Mouse (Mus musculus) CD4-positive, CD25-positive, alpha-beta regulatory T cell, adult 4 months (primary cell): ENCODE data around the gene Hpse. TPM values are rescaled to one million over a fixed set of nuclear protein-coding genes. Genes with fewer than 3 reads are reported as not detected.

Source experiments
- ATAC-seq: one replicate; pipeline ENCODE4 v1.8.0; 2017
- polyA plus RNA-seq, 2 experiments: library from polyadenylated mRNA; unstranded; fragments of 100-300 nt; shearing (Covaris generic); gene quantifications; one replicate each; pipeline ENCODE4 v1.2.1; 2017

Gene Hpse
- polyA plus RNA-seq, 2 experiments from 2014 or later, result 0.73 to 0.97 TPM

DNA sequence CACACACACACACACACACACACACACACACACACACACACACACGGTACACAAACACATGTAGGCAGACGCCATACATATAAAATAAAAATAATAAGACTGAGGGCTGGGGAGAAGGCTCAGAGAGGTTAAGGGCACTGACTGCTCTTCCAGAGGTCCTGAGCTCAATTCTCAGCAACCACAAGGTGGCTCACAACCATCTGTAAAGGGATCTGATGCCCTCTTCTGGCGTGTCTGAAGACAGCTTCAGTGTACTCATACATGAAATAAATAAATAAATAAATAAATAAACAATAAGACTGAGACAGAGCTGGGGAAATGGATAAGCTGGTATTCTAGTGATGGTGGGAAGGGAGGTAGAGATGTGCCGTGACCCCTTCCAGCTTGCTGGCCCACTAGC lies 33.9 kb downstream of the Hpse start:
- no peak for ATAC-seq

DNA sequence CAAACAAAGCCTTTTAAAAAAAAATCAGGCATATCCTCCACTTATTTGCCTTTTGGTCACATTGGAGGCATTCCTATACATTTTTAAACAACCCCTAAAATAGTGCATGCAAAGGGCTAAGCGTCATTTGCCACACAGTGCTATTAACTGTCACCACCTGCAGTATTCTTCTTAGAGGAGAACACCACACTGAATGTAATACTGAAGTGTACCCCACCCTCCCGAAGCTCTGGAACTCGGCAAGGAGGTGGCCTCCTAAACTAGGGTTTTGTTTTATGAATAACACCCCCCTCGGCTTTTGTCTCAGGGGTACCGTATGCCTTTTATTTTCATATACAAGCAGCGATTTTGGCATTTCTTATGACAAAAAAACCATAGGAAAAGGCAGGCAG lies 39.0 kb downstream of the Hpse start:
- no peak for ATAC-seq

DNA sequence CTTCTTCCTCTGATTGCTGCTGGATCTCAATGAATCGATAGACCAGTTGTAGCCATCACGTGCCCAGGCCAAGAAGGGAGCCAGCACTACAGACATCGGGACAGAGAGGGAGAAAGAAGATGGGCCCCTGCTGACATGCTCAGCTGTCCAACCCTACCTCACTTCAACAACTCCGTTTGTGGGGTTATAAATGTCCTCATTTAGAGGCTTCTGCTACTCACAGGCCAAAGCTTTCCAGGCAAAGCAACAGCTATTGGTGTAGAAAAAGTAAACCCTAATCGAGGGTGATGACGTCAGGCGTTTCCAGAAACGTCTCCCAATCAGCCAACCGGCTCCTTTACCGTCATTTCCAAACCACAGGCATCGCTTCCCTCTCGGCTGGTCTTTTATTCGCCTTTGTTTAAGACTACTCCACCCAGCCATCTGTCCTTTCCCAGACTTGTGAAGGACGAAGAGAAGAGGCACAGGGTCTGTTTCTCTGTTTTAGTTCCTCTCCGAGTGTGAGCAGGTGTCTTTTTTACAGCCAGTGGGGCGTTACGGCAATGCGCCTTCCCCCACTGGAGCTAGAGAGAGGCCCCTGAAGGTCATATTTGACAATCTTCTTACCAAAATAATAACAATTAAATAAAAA lies 39.5 kb downstream of the Hpse start:
- ATAC-seq, result no peak

DNA sequence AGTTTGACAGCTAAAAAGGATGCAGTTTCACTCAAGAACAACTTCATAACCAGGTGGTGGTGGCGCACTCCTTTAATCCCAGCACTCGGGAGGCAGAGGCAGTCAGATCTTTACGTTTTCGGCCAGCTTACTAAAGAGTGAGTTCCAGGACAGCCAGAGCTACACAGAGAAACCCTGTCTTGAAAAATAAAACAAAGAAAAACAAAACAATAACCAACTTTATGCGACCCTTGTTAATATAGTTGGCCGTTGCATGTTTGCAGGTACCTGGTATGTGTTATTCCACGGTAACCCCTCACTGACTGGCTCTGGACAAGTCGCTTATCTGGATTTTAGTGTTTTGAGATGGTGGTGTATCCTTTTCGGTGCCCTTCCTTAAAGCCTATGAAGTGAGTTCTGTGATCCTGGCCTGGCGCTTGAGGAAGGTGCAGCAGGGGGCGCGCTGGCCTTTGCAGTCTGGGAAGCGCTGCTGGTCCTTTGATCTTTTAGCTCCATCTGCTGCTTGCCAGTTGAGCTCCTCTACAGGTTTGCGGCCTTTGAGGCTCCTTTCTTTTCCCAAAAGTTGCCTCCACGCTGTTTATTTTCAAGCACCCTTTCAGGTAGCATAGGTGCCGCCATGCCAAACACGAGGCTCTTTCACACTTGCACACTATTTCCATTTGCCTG lies 44.7 kb downstream of the Hpse start, which contains the start of gene Coq2:
Coq2 (minus strand) TSS at position 430 of the 666 bp plus-strand sequence.
- peak; percentile 75 for ATAC-seq

DNA sequence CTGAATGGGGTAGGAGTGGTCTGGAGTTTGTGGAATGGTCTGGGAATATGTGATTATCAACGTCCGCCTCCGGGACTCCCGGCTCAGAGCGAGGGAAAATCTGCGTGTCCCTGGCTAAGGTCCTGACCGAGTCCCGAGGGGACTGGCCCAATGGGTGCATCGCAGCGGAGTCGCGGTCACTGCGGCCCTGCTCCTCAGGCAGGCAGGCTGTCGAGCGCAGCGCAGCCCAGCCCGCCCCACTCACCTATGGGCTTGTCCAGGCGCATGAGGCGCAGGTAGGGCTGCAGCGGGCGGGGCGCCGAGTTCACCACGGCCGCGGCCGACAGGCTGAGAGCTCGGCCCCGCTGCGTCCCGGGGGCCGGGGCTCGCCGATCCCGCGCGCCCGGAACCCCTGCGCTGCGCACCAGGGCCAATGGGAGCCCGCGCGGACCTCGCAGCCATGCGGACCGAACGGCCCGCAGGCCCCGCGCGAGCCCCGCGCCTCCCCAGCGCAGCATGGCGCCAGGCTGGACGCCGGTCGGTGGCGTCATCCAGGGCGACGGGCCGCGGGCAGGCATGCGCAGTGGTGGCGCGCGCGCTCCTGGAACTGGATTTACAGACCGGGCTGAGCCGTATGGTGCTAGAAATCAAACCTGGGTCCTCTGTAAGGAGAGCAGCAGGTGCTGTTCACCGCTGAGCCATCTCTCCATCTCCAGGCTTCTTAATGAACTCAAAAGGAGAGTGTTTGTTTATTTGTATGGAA lies 45.6 kb downstream of the Hpse start:
- ATAC-seq, result peak; percentile 81

DNA sequence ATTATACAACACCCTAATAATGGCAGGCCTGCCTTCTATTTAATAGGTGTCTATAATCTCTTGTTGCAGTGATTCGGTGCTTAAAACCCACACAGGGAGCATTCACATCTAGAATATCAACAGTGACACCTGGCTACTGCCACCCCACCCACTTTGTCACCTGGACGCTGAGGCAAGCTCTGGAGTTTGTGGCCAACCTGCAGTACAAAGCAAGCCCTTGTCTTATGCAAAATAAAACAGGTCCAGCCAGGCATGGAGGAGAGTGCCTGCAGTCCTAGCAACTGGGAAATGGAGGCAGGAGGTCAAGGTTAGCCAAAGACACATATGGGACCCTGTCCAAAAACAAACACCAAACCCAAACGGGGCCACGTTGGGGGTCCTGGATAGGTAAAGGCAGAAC lies 47.1 kb downstream of the Hpse start:
- no peak for ATAC-seq

DNA sequence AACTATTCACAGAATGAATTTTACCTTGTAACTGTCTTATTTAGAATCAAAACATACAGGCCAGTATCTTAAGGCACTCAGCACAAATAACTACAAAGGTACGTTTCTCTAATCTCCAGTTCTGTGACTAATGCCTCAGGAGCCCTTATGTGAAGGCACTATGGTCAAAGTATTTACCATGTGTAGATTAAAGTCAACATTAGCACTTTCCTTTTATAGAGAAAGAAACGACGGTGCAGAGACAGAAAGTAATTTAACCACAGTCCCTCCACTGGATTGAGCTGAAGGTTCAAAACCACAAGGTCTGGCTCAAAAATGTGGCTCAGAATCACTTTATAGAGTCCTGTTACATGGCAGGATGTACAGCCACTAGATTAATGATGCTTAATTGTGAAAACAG lies 47.6 kb downstream of the Hpse start:
- ATAC-seq, result no peak

DNA sequence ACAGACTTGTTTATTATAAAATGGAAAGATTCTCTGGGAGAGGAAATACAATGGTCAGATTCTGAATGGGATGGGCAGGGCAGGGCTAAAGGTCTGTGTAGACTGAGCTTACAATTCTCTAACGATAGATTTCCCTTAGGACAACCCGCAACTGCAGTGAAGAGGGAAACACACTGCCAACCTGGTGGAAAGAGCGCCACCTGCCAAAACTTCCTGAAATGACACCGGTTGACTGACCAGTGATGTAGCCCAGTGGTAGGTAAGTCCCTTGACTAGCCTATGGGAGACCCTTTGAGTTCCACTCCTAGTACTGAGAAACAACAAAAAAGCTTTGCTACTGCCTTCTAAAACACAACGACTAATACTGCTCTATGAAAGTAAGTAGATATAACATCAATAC lies 48.1 kb downstream of the Hpse start:
- ATAC-seq, result no peak

DNA sequence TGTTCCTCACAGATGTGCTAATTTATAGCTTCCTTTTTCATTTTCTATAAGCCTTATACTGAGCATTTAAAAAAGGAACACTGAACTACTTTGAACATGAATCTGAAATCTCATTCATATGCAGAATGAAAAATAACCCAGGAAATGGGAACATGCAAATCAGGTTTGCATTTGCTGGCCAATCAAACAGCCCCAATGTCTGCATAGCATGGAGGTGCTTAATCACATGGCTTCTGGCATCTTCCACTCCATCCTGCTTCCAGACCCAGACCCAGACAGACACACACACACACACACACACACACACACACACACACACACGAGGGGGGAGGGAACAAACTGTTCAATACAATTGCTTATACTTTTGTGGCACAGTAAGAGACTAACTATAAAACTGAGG lies 52.6 kb downstream of the Hpse start:
- no peak for ATAC-seq

DNA sequence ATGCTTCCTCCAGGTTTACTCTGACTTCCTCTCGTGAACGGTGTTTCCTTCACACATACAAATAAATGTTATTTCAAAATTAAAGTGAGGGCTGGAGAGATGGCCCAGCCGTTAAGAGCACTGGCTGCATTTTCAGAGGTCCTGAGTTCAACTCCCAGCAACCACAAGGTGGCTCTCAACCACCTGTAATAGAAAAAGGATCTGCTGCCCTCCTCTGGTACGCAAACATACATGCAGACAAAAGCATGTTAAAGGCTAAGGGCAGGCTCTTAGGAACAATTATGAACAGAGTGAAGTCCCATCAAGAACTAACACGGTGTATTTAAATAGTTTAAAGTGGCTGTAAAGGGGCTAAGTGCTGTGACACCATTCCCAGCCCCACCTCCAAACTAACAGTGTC lies 55.7 kb downstream of the Hpse start:
- peak; percentile 97 for ATAC-seq

DNA sequence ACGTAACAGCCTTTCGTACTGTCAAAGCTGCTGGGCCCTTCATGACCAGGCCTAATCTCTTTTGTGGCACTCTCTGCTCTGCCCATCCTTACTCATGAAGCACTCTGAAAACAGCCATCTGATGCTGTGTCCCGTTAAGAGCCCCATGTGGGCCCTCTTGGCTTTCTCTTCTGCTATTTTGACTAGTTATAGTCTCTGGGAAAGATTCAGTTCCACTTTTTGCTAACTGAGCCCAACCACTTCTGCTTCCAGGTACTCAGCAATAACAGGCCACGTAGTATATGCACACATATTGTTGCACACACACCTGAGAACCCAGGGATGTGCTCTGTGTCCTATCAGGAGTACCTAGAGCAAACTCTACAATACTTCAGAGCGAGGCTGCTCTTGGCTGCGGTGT lies 56.5 kb downstream of the Hpse start:
- no peak for ATAC-seq

DNA sequence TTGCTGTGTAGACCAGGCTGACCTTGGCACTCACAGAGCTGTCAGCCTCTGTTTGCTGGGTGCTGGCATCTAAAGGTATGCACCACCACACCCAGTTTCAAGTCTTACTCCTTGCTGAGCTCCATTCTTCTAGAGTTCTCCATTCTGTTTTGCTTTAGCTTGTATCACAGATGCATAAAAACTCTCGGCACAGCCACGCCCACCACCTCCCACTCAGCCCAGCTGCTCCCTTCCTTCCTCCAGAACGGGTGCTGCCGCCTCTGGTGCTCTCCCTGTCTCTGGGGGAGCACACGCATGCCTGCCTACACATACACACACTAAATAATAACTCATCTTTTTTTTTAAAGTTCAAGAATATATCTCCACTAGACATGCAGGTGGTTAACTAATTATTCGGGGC lies 61.1 kb downstream of the Hpse start:
- ATAC-seq, result no peak

DNA sequence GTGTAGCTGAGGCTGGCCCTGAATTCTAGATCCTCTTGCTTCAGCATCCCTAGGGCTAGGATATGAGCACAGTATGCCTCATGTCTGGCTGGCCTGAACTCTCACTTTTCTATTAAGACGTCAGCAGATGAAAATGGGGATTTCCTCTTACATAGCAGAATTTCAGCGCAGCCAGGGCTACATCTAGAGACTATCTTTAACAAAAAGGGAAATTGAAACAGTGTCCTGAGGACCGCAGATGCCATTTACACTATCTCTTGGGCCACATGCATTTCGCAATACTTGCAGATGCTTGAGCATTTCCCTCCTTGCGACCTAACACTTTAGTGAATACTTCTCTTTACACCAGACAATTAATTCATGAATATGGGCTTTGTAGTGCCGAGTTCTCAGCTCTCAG lies 63.2 kb downstream of the Hpse start:
- ATAC-seq, result no peak

DNA sequence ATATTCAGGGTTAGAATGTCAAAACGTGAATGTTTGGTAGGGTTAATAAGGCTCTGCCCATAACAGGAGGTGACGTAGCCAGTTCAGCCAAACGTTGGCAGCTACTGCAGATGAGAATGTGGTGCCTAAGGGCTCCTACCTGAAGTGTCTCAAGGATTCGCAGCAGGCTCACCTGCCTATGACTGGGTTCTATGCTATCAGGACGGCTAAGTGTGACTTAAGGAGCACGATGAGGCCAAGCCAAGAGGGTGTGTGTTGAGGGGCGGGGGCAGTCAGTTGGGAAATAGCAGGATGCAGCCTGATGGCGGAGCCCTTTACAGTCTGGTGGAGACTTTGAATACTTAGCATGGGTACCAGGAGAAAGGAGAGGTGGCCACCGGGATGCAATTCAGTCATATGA lies 67.2 kb downstream of the Hpse start:
- ATAC-seq, result no peak

DNA sequence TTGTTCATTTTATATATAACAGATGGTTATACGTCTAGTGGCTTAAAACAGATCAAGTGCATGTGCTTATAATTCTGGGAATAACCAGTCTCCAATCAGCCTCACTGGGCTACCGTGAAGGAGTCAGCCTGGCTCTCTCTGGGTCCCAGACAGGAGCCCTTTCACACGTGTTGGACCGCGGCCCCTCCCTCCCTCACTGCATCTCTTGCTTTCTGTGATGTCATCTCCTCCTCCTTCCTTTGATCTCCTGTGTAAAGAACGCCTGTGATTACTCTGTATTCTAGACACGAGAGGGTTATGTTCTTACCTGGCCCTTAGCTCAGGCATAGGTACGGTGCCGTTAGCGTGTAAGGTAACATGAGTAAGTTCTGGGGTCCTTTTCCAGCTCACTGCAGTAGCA lies 68.0 kb downstream of the Hpse start:
- ATAC-seq, result peak; percentile 97

DNA sequence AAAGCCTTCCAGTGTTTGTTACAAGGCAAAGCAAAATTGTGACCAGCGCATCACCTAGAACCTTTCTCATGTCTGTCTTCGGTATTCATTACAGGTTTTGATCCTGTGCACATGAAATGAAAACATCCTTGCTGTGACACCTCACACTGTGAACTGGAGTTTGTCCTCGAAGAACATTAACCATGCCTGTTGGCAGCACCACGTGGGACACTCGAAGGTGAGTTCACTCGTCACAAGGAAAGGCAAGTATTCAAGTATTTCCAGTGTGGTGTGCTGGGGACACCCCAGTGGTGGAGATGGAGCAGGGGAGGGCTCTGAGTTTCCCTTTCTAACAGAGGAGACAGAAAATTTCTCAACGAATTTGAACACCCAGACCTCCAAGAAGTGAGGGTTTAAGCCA lies 68.5 kb downstream of the Hpse start:
- ATAC-seq, result no peak

DNA sequence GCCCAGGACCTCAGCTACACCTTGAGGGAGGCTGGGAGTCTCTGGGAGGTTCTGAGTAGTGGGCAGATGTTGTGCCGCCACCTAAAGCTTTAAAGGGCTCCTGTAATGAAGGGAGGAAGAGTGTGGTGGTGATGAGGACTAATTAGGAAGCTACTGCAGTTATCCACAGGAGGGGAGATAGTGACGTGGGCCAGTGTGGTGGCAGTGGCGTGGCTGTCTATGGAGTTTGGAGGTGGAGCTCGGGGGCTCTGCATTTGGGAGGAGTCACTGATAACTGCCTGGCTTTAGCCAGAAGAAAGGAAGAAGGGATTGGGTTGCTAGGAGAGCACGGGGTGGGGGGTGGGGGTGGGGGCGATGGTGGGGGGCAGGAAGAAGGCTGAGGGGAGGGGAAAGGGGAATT lies 71.0 kb downstream of the Hpse start:
- ATAC-seq, result no peak

DNA sequence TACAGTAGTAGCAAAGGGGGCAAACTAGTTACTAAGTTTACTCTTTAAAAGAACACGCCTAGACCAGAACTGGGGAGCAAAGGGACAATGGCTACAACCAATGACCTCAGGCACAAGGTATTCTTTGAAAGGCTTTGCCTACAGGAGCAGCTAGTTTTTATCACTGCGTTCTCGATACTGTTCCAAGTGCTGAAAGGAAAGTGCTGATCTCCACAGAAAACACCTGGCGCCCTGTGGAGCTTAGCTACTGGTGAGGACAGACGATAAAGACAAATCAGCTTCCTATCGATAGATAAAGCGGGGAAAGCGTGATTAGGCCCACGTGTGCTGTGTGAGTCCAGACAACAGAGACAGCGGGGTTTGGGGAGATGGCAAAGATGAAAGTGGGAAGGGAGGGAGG lies 71.5 kb downstream of the Hpse start:
- no peak for ATAC-seq

DNA sequence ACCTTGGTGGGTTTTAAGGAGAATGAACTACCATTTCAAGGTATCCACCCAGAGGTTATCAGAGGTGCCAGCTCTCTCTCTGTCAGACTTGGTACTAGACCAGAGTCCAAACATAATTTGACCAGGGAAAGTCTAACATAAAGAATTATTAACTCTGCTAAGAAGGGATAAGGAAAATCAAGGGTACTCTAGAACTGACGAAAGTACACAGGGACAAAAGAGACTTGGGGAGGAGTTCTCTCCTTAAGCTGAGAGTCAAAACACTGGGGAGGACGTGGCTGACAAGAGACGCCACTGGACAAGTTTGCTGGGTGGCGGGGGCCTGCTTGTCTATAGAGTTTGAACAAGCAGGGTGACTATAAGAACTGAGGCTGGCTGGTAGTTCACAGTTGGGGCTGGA lies 73.0 kb downstream of the Hpse start:
- ATAC-seq, result no peak

DNA sequence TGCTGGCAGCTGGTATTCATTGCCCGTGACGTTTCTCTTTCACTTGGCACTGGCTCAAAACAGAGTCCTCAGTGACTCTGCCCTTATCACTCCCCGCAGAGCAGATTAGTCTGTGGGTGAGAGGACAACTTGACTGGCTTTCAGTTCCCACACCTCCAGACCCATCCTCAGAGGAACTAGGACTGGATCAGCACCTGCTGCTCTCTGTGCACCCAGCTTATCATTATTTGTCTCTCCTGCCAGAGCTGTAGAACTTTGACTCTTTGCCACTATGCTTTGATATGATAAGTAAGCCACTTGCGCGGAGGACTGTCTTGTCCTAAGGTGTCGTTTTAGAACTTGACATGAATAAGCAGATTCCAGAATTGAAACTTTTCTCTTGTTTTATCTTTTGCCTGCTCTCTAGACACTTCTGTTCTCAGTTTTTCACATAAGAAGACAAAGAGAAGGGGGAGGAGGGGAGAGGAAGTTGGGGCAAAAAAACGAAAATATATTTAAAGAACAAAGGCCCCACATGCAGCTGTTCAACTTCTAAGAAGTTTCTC lies 75.5 kb downstream of the Hpse start:
- ATAC-seq, result peak; percentile 57

DNA sequence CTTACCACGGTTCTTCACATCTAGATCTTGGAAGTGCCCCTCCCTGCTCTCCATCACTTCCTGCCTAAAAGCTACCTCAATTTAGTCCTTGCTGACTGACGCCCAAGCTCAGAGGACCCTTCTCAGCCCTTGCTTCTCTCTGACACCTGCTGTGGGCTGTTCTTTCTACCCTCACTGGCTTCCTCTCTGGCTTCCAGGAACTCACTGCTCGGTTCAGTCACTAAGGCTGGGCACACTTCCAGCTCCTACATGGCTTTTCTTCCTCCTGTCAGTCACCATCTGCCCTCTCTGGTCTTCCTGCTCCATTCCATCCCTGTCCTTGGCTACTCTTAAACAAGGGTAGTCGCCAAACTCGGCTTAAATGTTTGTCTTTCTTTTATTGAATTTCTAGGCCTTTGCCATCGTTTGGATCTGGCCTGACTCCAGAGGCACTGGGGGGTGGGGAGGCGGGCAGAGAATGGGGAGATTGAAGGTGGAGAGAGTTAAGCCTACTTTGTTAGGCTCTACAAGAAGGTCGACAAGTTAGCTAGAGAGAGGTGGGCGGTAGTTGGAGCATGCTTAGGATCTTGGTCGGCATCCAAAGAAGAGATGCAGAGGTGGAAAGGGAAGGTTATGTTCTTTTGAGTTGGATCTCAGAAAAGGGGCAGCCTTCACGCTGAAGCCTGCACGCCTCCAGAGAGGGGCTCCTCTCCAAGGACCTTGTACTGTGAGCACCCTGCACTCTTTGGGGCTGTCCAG lies 76.1 kb downstream of the Hpse start:
- ATAC-seq, result peak; percentile 65

DNA sequence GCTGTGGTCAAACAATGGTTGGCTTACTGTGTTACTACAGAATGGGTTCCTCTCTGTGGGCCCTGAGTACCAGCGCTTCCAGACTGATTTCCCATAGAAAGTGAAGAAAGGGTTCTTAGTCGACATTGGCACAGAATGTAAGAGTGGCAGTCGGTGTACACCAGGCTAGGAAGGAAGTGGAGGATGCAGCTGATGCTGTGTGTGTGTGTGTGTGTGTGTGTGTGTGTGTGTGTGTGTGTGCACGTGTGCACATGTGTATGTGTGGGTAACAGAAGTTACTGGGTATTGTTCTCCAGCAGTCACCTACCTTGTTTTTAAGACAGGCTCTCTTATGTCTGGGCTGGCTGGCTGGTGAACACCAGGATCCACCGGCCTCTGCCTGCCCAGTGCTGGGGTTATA lies 77.2 kb downstream of the Hpse start:
- ATAC-seq, result peak; percentile 36

DNA sequence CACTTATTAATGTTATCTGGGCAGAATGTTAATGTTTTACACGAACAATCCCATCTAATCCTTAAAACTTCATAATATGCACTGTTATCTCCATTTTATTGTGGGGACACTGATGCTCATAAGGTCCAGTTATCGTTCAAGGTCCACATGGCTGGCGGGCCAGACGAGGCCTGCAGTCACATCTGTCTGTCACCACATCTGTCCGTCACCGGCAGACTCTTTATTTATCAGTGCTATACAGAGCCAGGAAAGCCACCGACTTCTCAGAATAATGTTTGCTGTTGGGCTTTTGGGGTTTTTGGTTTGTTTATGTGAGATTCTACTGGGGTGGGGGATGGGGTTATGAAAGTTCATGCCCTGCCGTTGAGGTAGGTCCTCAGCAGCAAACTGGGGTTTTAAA lies 81.0 kb downstream of the Hpse start:
- no peak for ATAC-seq
